Mouse (Mus musculus): ENCODE measurements around the gene Filip1. TPM values are rescaled to one million over a fixed set of nuclear protein-coding genes. Genes with fewer than 3 reads are reported as not detected.

Filip1 gene
- polyA plus RNA-seq, 1 experiment from 2014 or later = 2.5 TPM

DNA sequence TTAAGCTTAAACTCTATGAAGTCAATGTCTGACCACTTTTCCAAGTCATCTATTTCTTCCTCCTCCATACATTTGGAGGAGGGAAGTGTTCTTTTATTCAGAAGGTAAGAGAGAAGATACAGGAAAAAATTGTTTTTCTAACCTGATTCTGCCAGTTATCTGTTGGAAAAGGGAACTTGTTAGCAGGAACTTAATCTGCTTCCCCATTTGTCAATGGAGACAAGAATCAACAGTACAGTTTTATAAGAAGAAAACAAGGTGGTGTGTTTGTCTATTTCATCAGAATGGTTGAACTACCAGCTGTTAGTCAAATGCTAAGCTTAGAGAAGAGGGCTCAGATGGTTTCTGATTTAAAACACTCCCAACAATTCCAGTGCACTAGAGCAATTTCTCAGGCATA lies 165.6 kb downstream of the Filip1 start:
- H3K9ac ChIP-seq (ENCODE audit: low read length) = no peak overlapping the region
- no peak for ATAC-seq

DNA sequence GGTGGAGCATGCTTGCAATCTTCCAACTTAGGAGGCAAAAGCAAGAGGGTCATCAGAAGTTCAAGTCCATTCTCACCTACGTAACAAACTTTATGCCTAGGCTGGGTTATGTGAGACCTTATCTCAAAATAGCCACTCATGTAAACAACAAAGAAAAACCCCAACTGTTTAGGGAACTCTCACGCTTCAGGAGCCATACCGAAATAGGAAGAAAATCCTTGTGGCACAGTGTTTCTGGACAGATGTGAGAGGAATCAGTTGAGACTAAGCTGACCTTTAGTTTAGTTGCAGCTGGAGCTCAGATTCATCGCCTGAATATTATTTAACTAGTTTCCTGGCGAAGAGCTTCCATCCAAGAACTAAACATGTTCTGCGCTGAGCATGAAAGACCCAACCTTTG lies 170.0 kb downstream of the Filip1 start:
- 94% methylated on average over 6 of the region's 6 CpGs for WGBS

More for the DNA sequence above, 165.6 kb downstream of the Filip1 start:
- Histone ChIP-seq H3K4me1 (ENCODE audit: control insufficient read depth, insufficient read depth, low read length) (no peaks in the 10 kb centered on the region), H3K4me3 (ENCODE audit: low read depth, low read length) (no peak overlapping the region), H3K9me3 (replicated peaks; ENCODE audit: control insufficient read depth, low read length) (0 out of 2 replicates have a peak, but pooled peaks cover 2% of the 10 kb centered on the region), H3K27ac (ENCODE audit: low read depth, low read length) (no peak overlapping the region), H3K4me2 (ENCODE audit: low read length) (no peak overlapping the region), H3K36me3 (ENCODE audit: control insufficient read depth, insufficient read depth, low read length) (no peaks in the 10 kb centered on the region), H3K27me3 (replicated peaks; ENCODE audit: control insufficient read depth, insufficient read depth, low read length) (no peaks in the 10 kb centered on the region)
- DNase-seq (ENCODE audit: low spot score) = no peak

DNA sequence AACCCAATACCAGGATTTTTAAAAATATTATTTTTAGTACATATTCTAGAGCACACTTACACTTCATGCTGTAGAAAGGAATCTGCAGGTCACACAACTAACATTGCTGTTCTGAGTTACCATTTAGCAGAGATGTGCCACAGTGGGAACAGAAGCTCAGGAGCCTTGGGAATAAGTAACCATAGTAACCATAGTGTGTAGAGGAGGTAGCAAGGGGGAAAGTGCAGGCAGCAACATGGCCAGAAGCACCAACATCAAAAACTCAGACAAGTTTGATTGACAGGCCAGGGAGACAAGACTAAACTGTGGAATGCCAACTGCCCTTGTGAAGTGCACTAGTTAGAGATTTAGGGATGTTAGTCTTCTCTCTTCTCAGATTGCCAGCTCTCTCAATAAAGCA lies 170.6 kb downstream of the Filip1 start:
- no peak overlapping the region for H3K27ac ChIP-seq (ENCODE audit: low read depth, low read length)
- no peaks in the 10 kb centered on the region for H3K36me3 ChIP-seq (ENCODE audit: control insufficient read depth, insufficient read depth, low read length)
- DNase-seq (ENCODE audit: low spot score) = no peak
- H3K4me2 ChIP-seq (ENCODE audit: low read length) = no peak overlapping the region
- no peak for ATAC-seq
- H3K4me1 ChIP-seq (ENCODE audit: control insufficient read depth, insufficient read depth, low read length) = no peaks in the 10 kb centered on the region
- 0 out of 2 replicates have a peak, but pooled peaks cover 2% of the 10 kb centered on the region for H3K9me3 ChIP-seq (replicated peaks; ENCODE audit: control insufficient read depth, low read length)
- no peaks in the 10 kb centered on the region for H3K27me3 ChIP-seq (replicated peaks; ENCODE audit: control insufficient read depth, insufficient read depth, low read length)
- no peak overlapping the region for H3K9ac ChIP-seq (ENCODE audit: low read length)
- H3K4me3 ChIP-seq (ENCODE audit: low read depth, low read length) = no peak overlapping the region

More for the DNA sequence above, 170.0 kb downstream of the Filip1 start:
- H3K27me3 ChIP-seq (replicated peaks; ENCODE audit: control insufficient read depth, insufficient read depth, low read length) = no peaks in the 10 kb centered on the region
- no peak for ATAC-seq
- H3K9ac ChIP-seq (ENCODE audit: low read length) = no peak overlapping the region
- no peak overlapping the region for H3K4me3 ChIP-seq (ENCODE audit: low read depth, low read length)
- no peaks in the 10 kb centered on the region for H3K4me1 ChIP-seq (ENCODE audit: control insufficient read depth, insufficient read depth, low read length)
- H3K4me2 ChIP-seq (ENCODE audit: low read length) = no peak overlapping the region
- no peak for DNase-seq (ENCODE audit: low spot score)
- no peaks in the 10 kb centered on the region for H3K36me3 ChIP-seq (ENCODE audit: control insufficient read depth, insufficient read depth, low read length)
- 0 out of 2 replicates have a peak, but pooled peaks cover 2% of the 10 kb centered on the region for H3K9me3 ChIP-seq (replicated peaks; ENCODE audit: control insufficient read depth, low read length)
- H3K27ac ChIP-seq (ENCODE audit: low read depth, low read length) = no peak overlapping the region

DNA sequence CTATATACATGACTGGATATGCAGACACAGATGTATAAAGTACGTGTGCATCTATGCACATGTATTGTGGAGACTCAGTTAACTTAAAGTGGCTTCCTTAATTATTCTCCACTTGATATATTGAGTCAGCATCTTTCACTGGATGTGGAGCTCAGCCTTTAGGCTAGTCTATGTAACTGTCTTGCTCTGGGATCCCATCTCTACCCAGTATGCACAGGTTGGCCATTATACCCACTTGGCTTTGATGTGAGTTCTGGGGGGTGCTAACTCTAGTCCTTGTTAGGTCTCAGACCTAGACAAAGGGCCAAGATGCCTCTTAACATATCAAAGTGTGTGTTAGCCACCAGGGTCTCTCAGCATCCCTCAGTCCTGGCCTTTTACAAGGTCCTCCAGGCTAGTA lies 181.4 kb downstream of the Filip1 start:
- DNase-seq (ENCODE audit: low spot score) (no peak), ATAC-seq (peak; percentile 6; the same call in 1 of the 2 replicates)
- 56% methylated on average over 1 of the region's 1 CpGs for WGBS
- H3K27me3 ChIP-seq (replicated peaks; ENCODE audit: control insufficient read depth, insufficient read depth, low read length) = no peaks in the 10 kb centered on the region
- peaks cover 6% of the 10 kb centered on the region; the same call in 1 of the 2 replicates for H3K4me1 ChIP-seq (ENCODE audit: control insufficient read depth, insufficient read depth, low read length)
- H3K4me3 ChIP-seq (ENCODE audit: low read depth, low read length) = no peak overlapping the region
- H3K27ac ChIP-seq (ENCODE audit: low read depth, low read length) = no peak overlapping the region
- H3K36me3 ChIP-seq (ENCODE audit: control insufficient read depth, insufficient read depth, low read length) = no peaks in the 10 kb centered on the region
- no peak overlapping the region for H3K4me2 ChIP-seq (ENCODE audit: low read length)
- no peaks in the 10 kb centered on the region for H3K9me3 ChIP-seq (replicated peaks; ENCODE audit: control insufficient read depth, low read length)
- no peak overlapping the region for H3K9ac ChIP-seq (ENCODE audit: low read length)

DNA sequence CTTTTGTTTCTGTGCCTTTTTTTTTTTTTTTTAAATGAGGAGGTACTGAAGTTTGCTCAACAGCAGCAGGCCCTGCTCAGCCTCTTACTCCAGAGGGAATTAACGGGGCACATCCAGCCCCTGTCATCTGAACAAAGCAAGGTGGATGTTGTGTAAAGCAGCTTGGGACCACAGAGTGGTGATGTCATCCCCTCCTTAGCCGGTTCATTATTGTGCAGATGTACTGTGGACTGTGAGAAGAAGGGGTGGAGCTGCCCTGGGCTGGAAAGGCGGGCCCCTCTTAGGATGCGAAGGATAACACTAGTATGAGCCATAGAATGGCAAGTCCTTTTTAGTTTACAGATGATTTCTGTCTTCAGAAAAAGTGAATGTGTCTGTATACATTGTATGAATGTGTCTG lies 181.8 kb downstream of the Filip1 start:
- peak; percentile 63 for DNase-seq (ENCODE audit: low spot score)
- WGBS = 4% methylated on average over 4 of the region's 4 CpGs
- Histone ChIP-seq H3K27ac (ENCODE audit: low read depth, low read length) (no peak overlapping the region), H3K4me3 (ENCODE audit: low read depth, low read length) (no peak overlapping the region), H3K4me2 (ENCODE audit: low read length) (peak overlapping the region; percentile 45), H3K9ac (ENCODE audit: low read length) (no peak overlapping the region), H3K4me1 (ENCODE audit: control insufficient read depth, insufficient read depth, low read length) (peaks cover 6% of the 10 kb centered on the region; the same call in 1 of the 2 replicates), H3K27me3 (replicated peaks; ENCODE audit: control insufficient read depth, insufficient read depth, low read length) (no peaks in the 10 kb centered on the region), H3K9me3 (replicated peaks; ENCODE audit: control insufficient read depth, low read length) (no peaks in the 10 kb centered on the region), H3K36me3 (ENCODE audit: control insufficient read depth, insufficient read depth, low read length) (no peaks in the 10 kb centered on the region)
- ATAC-seq = peak; percentile 92

DNA sequence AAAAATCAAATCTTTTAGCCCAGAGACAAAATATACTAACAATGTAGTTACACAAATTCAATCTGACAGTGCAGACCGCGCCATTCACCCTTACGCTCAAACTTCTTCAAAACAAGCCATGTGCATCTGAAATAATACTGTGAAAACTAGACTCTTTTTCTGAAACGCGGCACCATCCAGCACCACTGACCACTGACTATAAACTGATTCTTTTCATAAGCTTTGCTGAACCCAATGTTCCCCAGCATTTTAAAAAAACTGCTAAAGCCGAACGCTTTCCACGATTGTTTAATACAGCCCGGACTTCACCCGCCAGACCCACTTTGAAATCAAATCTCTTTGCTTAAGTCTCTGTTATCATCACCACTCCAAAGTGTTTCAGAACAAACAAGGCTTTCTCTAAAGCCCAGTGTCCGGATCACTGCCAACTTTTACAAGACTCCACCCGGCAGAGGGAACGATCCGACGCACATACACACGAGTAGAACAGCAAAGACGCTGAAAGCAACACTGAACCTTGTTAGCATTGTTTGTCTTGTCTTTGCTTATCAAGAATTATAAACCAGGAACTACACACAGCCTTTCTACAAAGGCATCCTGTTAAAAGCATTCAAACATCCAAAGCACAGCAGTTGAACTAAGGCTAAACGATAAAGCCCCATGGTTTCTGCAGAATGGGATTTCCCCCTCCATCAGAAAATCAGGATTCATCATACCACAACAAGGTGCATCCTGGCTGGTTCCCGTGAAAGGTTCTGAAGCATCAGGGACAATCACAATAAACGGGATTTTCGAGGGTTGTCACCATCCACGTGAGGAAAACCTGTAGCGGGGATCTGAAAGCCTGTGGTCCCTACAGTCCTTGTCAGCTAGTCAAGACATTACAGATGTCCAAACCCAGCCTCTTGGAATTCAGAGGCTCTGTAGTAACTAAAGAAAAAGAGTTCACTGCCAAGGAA lies 182.5 kb downstream of the Filip1 start:
- 12% methylated on average over 23 of the region's 23 CpGs for WGBS
- Histone ChIP-seq H3K36me3 (ENCODE audit: control insufficient read depth, insufficient read depth, low read length) (no peaks in the 10 kb centered on the region), H3K9ac (ENCODE audit: low read length) (peak overlapping the region; percentile 25; the same call in 1 of the 2 replicates), H3K9me3 (replicated peaks; ENCODE audit: control insufficient read depth, low read length) (no peaks in the 10 kb centered on the region), H3K27me3 (replicated peaks; ENCODE audit: control insufficient read depth, insufficient read depth, low read length) (no peaks in the 10 kb centered on the region), H3K27ac (ENCODE audit: low read depth, low read length) (no peak overlapping the region), H3K4me3 (ENCODE audit: low read depth, low read length) (peak overlapping the region; percentile 16), H3K4me2 (ENCODE audit: low read length) (peak overlapping the region; percentile 45), H3K4me1 (ENCODE audit: control insufficient read depth, insufficient read depth, low read length) (peaks cover 9% of the 10 kb centered on the region; the same call in 1 of the 2 replicates)
- DNase-seq (ENCODE audit: low spot score) = peak; percentile 50
- peak; percentile 63 for ATAC-seq

DNA sequence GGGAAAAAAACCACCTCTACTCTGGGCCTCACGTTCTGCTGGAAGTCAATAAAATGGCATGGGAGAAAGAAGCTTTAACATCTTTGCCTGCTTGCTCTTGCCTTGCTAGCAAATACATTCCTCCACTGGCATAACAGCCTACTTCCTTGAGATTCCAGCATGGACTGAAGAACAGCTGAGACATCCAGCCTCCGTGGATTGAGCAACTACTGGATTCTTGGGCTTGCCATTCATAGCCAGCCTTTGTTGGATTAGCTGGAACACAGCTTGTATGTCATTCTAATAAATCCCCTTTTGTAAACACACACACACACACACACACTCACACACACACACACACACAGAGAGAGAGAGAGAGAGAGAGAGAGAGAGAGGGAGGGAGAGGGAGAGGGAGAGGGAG lies 185.6 kb downstream of the Filip1 start:
- no peak overlapping the region for H3K4me2 ChIP-seq (ENCODE audit: low read length)
- WGBS = 23% methylated on average over 2 of the region's 2 CpGs
- no peaks in the 10 kb centered on the region for H3K27me3 ChIP-seq (replicated peaks; ENCODE audit: control insufficient read depth, insufficient read depth, low read length)
- ATAC-seq (no peak), DNase-seq (ENCODE audit: low spot score) (no peak)
- H3K4me3 ChIP-seq (ENCODE audit: low read depth, low read length) = no peak overlapping the region
- no peak overlapping the region for H3K9ac ChIP-seq (ENCODE audit: low read length)
- H3K27ac ChIP-seq (ENCODE audit: low read depth, low read length) = no peak overlapping the region
- H3K36me3 ChIP-seq (ENCODE audit: control insufficient read depth, insufficient read depth, low read length) = no peaks in the 10 kb centered on the region
- peaks cover 15% of the 10 kb centered on the region for H3K4me1 ChIP-seq (ENCODE audit: control insufficient read depth, insufficient read depth, low read length)
- no peaks in the 10 kb centered on the region for H3K9me3 ChIP-seq (replicated peaks; ENCODE audit: control insufficient read depth, low read length)

DNA sequence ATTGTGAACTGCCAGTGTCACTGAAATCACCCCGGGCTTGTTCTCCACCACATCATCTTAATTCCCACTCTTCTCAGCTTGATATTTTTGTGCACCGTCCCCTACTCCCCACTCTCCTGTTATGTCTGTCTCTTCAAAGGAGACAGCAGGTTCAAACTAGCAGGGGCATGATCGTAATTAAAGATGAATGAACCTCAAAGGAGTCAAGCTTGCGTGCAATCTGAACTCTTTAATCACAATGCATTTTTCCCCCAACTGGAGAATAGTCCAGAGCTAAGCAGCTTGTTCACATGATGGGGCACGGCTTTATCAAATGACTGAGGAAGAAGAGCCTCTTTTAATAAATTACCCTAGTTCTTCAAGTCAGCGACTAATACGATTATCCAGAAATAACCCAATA lies 187.1 kb downstream of the Filip1 start:
- no peak for DNase-seq (ENCODE audit: low spot score)
- 10% methylated on average over 7 of the region's 7 CpGs for WGBS
- no peak for ATAC-seq
- H3K4me1 ChIP-seq (ENCODE audit: control insufficient read depth, insufficient read depth, low read length) = peaks cover 9% of the 10 kb centered on the region
- H3K9ac ChIP-seq (ENCODE audit: low read length) = no peak overlapping the region
- no peaks in the 10 kb centered on the region for H3K36me3 ChIP-seq (ENCODE audit: control insufficient read depth, insufficient read depth, low read length)
- no peak overlapping the region for H3K4me2 ChIP-seq (ENCODE audit: low read length)
- no peak overlapping the region for H3K4me3 ChIP-seq (ENCODE audit: low read depth, low read length)
- no peak overlapping the region for H3K27ac ChIP-seq (ENCODE audit: low read depth, low read length)
- no peaks in the 10 kb centered on the region for H3K9me3 ChIP-seq (replicated peaks; ENCODE audit: control insufficient read depth, low read length)
- H3K27me3 ChIP-seq (replicated peaks; ENCODE audit: control insufficient read depth, insufficient read depth, low read length) = no peaks in the 10 kb centered on the region

DNA sequence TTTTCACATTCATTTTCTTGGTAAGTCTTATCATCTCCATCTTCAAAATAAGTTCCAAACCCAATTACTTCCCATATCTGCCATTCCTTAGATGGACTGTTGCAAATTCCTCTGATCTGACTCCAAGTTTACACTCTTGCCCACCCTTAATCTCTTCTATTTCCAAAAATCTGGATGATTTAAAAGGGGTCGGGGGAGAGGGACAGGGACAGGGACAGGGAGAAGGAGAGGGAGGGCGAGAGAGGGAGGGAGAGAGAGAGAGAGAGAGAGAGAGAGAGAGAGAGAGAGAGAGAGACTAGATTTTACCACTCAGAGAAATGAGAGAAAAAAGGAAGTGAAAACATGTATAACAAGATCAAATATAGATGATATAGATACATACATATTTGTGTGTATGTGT lies 188.8 kb downstream of the Filip1 start:
- DNase-seq (ENCODE audit: low spot score) (no peak), ATAC-seq (0 out of 2 replicates have a peak, but pooled peaks have one; percentile 12)
- peaks cover 9% of the 10 kb centered on the region for H3K4me1 ChIP-seq (ENCODE audit: control insufficient read depth, insufficient read depth, low read length)
- no peaks in the 10 kb centered on the region for H3K27me3 ChIP-seq (replicated peaks; ENCODE audit: control insufficient read depth, insufficient read depth, low read length)
- H3K4me3 ChIP-seq (ENCODE audit: low read depth, low read length) = no peak overlapping the region
- H3K9ac ChIP-seq (ENCODE audit: low read length) = no peak overlapping the region
- no peak overlapping the region for H3K4me2 ChIP-seq (ENCODE audit: low read length)
- 0 out of 2 replicates have a peak, but pooled peaks cover 4% of the 10 kb centered on the region for H3K36me3 ChIP-seq (ENCODE audit: control insufficient read depth, insufficient read depth, low read length)
- 11% methylated on average over 2 of the region's 2 CpGs for WGBS
- no peak overlapping the region for H3K27ac ChIP-seq (ENCODE audit: low read depth, low read length)
- no peaks in the 10 kb centered on the region for H3K9me3 ChIP-seq (replicated peaks; ENCODE audit: control insufficient read depth, low read length)

Data from forebrain, embryonic 14.5 days (tissue).